Mouse (Mus musculus): ENCODE measurements around the gene Hpgds. TPM values are rescaled to one million over a fixed set of nuclear protein-coding genes. Genes with fewer than 3 reads are reported as not detected.

Hpgds gene
- polyA plus RNA-seq, 1 experiment from 2014 or later, result 11.1 TPM

GRCm38 (mm10) chr6:65075201-65075600, 69.5 kb downstream of the Hpgds start:
- 90% methylated on average over 2 of the region's 2 CpGs for WGBS
- H3K9me3 ChIP-seq (ENCODE audit: control insufficient read depth, low read length), result no peaks in the 10 kb centered on the region
- no peak overlapping the region for H3K9ac ChIP-seq (ENCODE audit: low read length)
- no peaks in the 10 kb centered on the region for H3K4me1 ChIP-seq (ENCODE audit: control insufficient read depth, insufficient read depth, low read length)
- no peak overlapping the region for H3K4me2 ChIP-seq
- H3K27ac ChIP-seq (ENCODE audit: low read depth, low read length), result no peak overlapping the region
- no peak overlapping the region for H3K4me3 ChIP-seq (ENCODE audit: low read depth, low read length)
- DNase-seq (ENCODE audit: low spot score, missing footprints) (no peak), ATAC-seq (ENCODE audit: low FRiP score) (no peak)
- no peaks in the 10 kb centered on the region for H3K27me3 ChIP-seq (ENCODE audit: control insufficient read depth, insufficient read depth, low read length)
- H3K36me3 ChIP-seq (ENCODE audit: control insufficient read depth, insufficient read depth, low read length), result peaks cover 11% of the 10 kb centered on the region

Other genes starting within 250 kb of the Hpgds start
- 109 TPM in 2 replicates for gene Smarcad1, start 102.3 kb downstream of the Hpgds start, polyA plus RNA-seq (2014; fragmentation: Nextera tagmentation; extraction: Ambion mirVana)
- 4.8 and 5.2 TPM in 2 replicates for gene C130060K24Rik, start 236.2 kb upstream of the Hpgds start, polyA plus RNA-seq (2014; fragmentation: Nextera tagmentation; extraction: Ambion mirVana)

Measured in midbrain, embryonic 11.5 days (tissue).